Mouse (Mus musculus) hindbrain, embryonic 16.5 days (tissue): ENCODE results near the gene Tcf7l1. TPM values are rescaled to one million over a fixed set of nuclear protein-coding genes. Genes with fewer than 3 reads are reported as not detected.
A peak's percentile ranks its signal among the peaks of the same experiment; 100 is the strongest.

Experiments
- ATAC-seq: fragments of 200-750 bp; cut with Nextera tagmentation; 2 replicates; pipeline ENCODE4 v1.8.0; 2017; ENCODE audit warnings: moderate TSS enrichment, moderate library complexity
- H3K27ac ChIP-seq: fragments of 300-500 bp; sonication (generic); 2 replicates; pipeline ENCODE4 v1.5.1; 2014; ENCODE audit warnings: low read depth, mild to moderate bottlenecking, control low read depth, low read length, moderate library complexity
- H3K27me3 ChIP-seq: fragments of 300-500 bp; sonication (generic); replicated peaks from 2 replicates; pipeline ENCODE4 v1.6.1; 2014; ENCODE audit warnings: low read length; ENCODE audit not compliant: control insufficient read depth, insufficient read depth
- H3K36me3 ChIP-seq: fragments of 300-500 bp; sonication (generic); 2 replicates; pipeline ENCODE4 v1.6.1; 2014; ENCODE audit warnings: mild to moderate bottlenecking, low read length, moderate library complexity, mixed read lengths; ENCODE audit not compliant: control insufficient read depth, insufficient read depth
- H3K4me1 ChIP-seq: fragments of 300-500 bp; sonication (generic); 2 replicates; pipeline ENCODE4 v1.6.1; 2014; ENCODE audit warnings: low read depth, low read length; ENCODE audit not compliant: control insufficient read depth, insufficient read depth
- H3K4me2 ChIP-seq: fragments of 300-500 bp; sonication (generic); 2 replicates; pipeline ENCODE4 v1.6.1; 2014; ENCODE audit warnings: mild to moderate bottlenecking, low read length, control low read depth, moderate library complexity
- H3K4me3 ChIP-seq: fragments of 300-500 bp; sonication (generic); 2 replicates; pipeline ENCODE4 v1.5.1; 2014; ENCODE audit warnings: mild to moderate bottlenecking, low read length, control low read depth, moderate library complexity
- H3K9ac ChIP-seq: fragments of 300-500 bp; sonication (generic); 2 replicates; pipeline ENCODE4 v1.6.1; 2014; ENCODE audit warnings: low read depth, mild to moderate bottlenecking, control low read depth, low read length, moderate library complexity
- H3K9me3 ChIP-seq: fragments of 300-500 bp; sonication (generic); 2 replicates; pipeline ENCODE4 v1.6.1; 2014; ENCODE audit warnings: mild to moderate bottlenecking, low read length, moderate library complexity; ENCODE audit not compliant: control insufficient read depth
- WGBS: fragments of 180-500 bp; shearing (Covaris S2); extraction: QIAGEN DNeasy Blood & Tissue Kit; methylation state at CpG from one replicate; pipeline ENCODE4 v1.1.7; 2014; 5-methylcytosine and 5-hydroxymethylcytosine counted together
- polyA plus RNA-seq: library from polyadenylated mRNA; unstranded; fragments of >200 nt; fragmentation: Nextera tagmentation; extraction: Ambion mirVana; gene quantifications from 2 replicates; pipeline ENCODE4 v1.2.1, GENCODE M21; 2015

The Tcf7l1 gene
- polyA plus RNA-seq, 1 experiment from 2014 or later, result 6.3 TPM

DNA sequence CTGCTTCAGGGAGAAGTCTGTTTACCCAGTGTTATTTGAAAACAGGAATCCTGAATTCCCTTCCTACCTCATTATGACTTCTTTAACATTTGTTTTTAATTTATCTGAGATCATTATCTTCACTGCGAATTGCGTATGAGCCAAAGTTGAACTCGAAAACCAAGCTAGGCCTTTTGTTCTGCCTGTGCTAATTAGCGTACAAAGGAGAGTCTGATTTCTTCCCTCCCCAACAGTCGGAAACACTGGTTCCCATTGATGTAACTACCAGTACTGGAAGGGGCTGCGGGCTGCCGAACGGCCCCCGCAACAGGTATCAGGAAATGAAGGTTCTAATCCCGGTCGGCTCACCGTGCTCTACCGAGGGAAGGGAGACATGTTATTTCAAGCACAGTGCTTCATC is 19.7 kb downstream of the Tcf7l1 start:
- H3K27ac ChIP-seq, result no peak overlapping the region
- no peaks in the 10 kb centered on the region for H3K27me3 ChIP-seq
- WGBS, result 81% methylated on average over 13 of the region's 13 CpGs
- no peaks in the 10 kb centered on the region; the same call in 1 of the 2 replicates for H3K4me1 ChIP-seq
- H3K36me3 ChIP-seq, result no peaks in the 10 kb centered on the region
- no peak overlapping the region for H3K4me3 ChIP-seq
- H3K4me2 ChIP-seq, result no peak overlapping the region
- no peaks in the 10 kb centered on the region for H3K9me3 ChIP-seq
- no peak for ATAC-seq
- no peak overlapping the region for H3K9ac ChIP-seq

DNA sequence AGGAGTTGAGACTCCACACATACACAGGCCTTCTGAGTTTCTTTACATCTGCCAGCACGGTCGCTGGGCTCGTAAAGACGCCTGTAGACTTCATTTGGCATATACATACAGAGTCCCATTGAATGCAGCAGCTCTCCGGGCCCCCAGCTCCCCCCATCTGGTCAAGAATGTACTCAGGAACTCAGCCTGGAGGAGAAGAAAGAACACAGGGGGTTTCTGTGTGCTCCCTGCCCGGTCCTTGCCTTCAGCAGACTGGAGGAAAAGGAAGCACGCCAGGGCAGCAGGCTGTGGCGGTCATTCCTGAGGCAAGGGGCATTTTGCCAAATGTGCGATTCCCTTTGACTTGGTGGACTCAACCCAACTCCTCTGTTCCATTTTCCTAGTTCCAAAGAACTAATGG is 20.2 kb downstream of the Tcf7l1 start:
- H3K36me3 ChIP-seq, result no peaks in the 10 kb centered on the region
- no peaks in the 10 kb centered on the region; the same call in 1 of the 2 replicates for H3K4me1 ChIP-seq
- H3K9ac ChIP-seq, result no peak overlapping the region
- H3K4me2 ChIP-seq, result no peak overlapping the region
- H3K4me3 ChIP-seq, result no peak overlapping the region
- no peak overlapping the region for H3K27ac ChIP-seq
- no peaks in the 10 kb centered on the region for H3K27me3 ChIP-seq
- H3K9me3 ChIP-seq, result no peaks in the 10 kb centered on the region
- 55% methylated on average over 9 of the region's 9 CpGs for WGBS
- peak; percentile 87 for ATAC-seq

DNA sequence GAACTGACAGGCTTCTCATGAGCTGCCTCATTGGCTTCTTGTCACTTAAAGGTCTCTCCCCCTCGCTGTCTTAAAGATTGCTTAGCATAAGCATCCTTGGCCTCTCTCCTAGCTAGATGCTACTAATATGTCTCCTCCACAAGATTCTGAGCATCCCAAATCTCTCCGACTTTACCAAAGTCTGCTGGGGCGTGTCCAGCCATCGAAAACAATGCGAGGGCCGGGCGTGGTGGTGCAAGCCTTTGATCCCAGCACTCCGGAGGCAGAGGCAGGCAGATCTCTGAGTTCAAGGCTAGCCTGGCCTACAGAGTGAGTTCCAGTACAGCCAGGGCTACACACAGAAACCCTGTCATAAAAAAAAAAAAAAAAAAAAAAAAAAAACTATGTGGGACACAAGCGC is 21.0 kb downstream of the Tcf7l1 start:
- H3K4me3 ChIP-seq, result no peak overlapping the region
- H3K4me2 ChIP-seq, result no peak overlapping the region
- no peaks in the 10 kb centered on the region for H3K36me3 ChIP-seq
- no peaks in the 10 kb centered on the region for H3K27me3 ChIP-seq
- H3K9me3 ChIP-seq, result no peaks in the 10 kb centered on the region
- no peak overlapping the region for H3K9ac ChIP-seq
- H3K27ac ChIP-seq, result no peak overlapping the region
- no peak for ATAC-seq
- no peaks in the 10 kb centered on the region; the same call in 1 of the 2 replicates for H3K4me1 ChIP-seq
- WGBS, result 96% methylated on average over 9 of the region's 9 CpGs

DNA sequence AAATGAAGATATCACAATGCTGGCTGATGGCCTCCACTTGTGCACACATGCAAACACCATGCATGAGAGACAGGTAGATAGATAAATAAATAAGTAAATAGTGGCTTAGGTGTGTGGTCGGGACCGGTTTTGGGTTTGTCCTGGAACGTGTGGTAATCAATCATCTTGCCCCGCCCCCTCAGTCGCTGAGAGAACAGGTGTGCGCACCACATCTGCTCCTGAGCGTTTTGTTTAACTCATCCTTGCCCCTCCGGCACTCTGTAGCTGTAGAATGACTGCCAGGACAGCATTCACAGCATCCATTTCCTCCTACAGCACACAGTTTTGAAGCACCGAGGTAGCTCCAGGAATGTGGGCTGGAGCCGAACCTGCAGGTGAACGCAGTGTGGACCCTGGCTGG is 25.4 kb downstream of the Tcf7l1 start:
- 61% methylated on average over 11 of the region's 11 CpGs for WGBS
- ATAC-seq, result no peak
- H3K9me3 ChIP-seq, result no peaks in the 10 kb centered on the region

GRCm38 (mm10) chr6:72761645-72762044 is 27.4 kb downstream of the Tcf7l1 start:
- no peaks in the 10 kb centered on the region for H3K9me3 ChIP-seq
- no peaks in the 10 kb centered on the region for H3K27me3 ChIP-seq
- no peaks in the 10 kb centered on the region for H3K36me3 ChIP-seq
- H3K4me2 ChIP-seq, result no peak overlapping the region
- peaks cover 5% of the 10 kb centered on the region for H3K4me1 ChIP-seq
- H3K4me3 ChIP-seq, result no peak overlapping the region
- H3K9ac ChIP-seq, result no peak overlapping the region
- WGBS, result 16% methylated on average over 7 of the region's 7 CpGs
- no peak for ATAC-seq
- H3K27ac ChIP-seq, result no peak overlapping the region

More for the DNA sequence above, 25.4 kb downstream of the Tcf7l1 start:
- Histone ChIP-seq H3K4me2 (no peak overlapping the region), H3K4me1 (peaks cover 5% of the 10 kb centered on the region), H3K4me3 (no peak overlapping the region), H3K27ac (no peak overlapping the region), H3K27me3 (no peaks in the 10 kb centered on the region), H3K9ac (no peak overlapping the region), H3K36me3 (no peaks in the 10 kb centered on the region)

GRCm38 (mm10) chr6:72758239-72759017 is 30.6 kb downstream of the Tcf7l1 start:
- no peak for ATAC-seq
- H3K4me3 ChIP-seq, result no peak overlapping the region
- no peaks in the 10 kb centered on the region for H3K9me3 ChIP-seq
- no peak overlapping the region for H3K4me2 ChIP-seq
- no peak overlapping the region for H3K27ac ChIP-seq
- peaks cover 7% of the 10 kb centered on the region for H3K4me1 ChIP-seq
- no peaks in the 10 kb centered on the region for H3K36me3 ChIP-seq
- no peaks in the 10 kb centered on the region for H3K27me3 ChIP-seq
- WGBS, result 58% methylated on average over 10 of the region's 10 CpGs
- H3K9ac ChIP-seq, result no peak overlapping the region

DNA sequence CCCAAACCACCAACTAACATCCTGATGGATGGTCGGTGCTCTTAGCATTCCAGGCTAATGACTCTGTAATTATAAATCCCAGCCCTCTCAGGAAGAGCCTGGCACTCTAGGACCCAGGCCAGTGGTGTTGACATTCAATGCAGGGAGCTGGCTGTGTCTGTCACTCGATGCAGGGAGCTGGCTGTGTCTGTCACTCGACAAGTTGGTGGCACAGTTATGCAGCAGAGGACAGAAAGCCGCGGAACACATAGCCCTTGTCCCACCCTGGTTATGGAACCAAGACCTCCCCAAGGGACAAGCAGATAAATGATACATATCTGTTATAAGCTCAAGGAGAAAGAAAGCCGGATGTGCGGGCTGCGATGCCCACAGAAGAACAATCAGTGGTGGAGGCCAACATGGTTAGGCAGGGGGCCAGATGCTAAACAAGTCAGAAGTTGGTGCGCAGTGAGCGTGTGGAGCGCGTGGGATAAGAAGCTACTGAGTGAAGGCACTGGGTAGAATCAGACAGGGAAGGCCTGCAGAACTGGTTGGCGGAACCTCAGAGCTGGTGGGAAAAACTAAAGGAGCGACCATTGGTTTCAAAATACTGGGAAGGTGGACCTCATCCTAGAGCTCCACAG is 33.7 kb downstream of the Tcf7l1 start:
- peak; percentile 71 for ATAC-seq
- WGBS, result 55% methylated on average over 14 of the region's 14 CpGs
- Histone ChIP-seq H3K9ac (no peak overlapping the region), H3K27ac (no peak overlapping the region), H3K27me3 (no peaks in the 10 kb centered on the region), H3K4me3 (no peak overlapping the region), H3K4me2 (no peak overlapping the region), H3K36me3 (no peaks in the 10 kb centered on the region), H3K9me3 (no peaks in the 10 kb centered on the region), H3K4me1 (peaks cover 2% of the 10 kb centered on the region)

DNA sequence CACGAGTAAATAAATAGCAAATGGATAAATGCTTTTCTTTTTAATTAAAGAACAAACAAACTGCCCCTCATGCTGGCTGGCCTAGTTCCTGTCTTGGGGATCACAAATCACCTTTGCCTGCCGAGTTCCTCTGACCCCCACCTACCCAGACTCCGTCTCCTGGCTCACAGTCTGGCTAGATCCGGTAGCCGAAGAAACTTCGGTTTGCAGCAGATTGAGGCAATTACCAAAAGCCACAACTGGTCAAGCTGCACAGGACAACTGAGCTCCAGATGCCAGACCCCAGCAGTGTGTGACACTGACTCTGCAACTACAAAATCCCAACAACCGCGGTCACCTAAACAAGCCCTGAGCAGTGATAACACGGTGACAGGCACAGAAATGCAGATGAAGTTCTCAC is 34.8 kb downstream of the Tcf7l1 start:
- H3K4me2 ChIP-seq, result no peak overlapping the region
- H3K9me3 ChIP-seq, result no peaks in the 10 kb centered on the region
- WGBS, result 37% methylated on average over 9 of the region's 9 CpGs
- H3K36me3 ChIP-seq, result no peaks in the 10 kb centered on the region
- H3K27ac ChIP-seq, result no peak overlapping the region
- H3K4me1 ChIP-seq, result peaks cover 2% of the 10 kb centered on the region
- ATAC-seq, result no peak
- no peak overlapping the region for H3K4me3 ChIP-seq
- no peaks in the 10 kb centered on the region for H3K27me3 ChIP-seq
- no peak overlapping the region; the same call in 1 of the 2 replicates for H3K9ac ChIP-seq

- Histone ChIP-seq H3K9me3 (no peaks in the 10 kb centered on the region), H3K36me3 (no peaks in the 10 kb centered on the region), H3K27me3 (no peaks in the 10 kb centered on the region), H3K4me2 (no peak overlapping the region), H3K4me3 (no peak overlapping the region), H3K4me1 (peaks cover 5% of the 10 kb centered on the region), H3K9ac (no peak overlapping the region), H3K27ac (no peak overlapping the region)
- ATAC-seq, result no peak
- WGBS, result 76% methylated on average over 8 of the region's 8 CpGs
These were observed 35.3 kb downstream of the Tcf7l1 start for GRCm38 (mm10) chr6:72753782-72754181.
